Mouse (Mus musculus) lung, postnatal 25 days (tissue): ENCODE results near the gene Ccnd3.
"Not testable (repeated sequence)": the region's sequence is repeated elsewhere in the genome, so short reads cannot be mapped to it uniquely, and the experiment has no call there.

ENCODE experiments used
- DNase-seq: peaks from one replicate; pipeline ENCODE4 v3.0.0; 2022; ENCODE audit warnings: low spot score

Gene Ccnd3

DNA sequence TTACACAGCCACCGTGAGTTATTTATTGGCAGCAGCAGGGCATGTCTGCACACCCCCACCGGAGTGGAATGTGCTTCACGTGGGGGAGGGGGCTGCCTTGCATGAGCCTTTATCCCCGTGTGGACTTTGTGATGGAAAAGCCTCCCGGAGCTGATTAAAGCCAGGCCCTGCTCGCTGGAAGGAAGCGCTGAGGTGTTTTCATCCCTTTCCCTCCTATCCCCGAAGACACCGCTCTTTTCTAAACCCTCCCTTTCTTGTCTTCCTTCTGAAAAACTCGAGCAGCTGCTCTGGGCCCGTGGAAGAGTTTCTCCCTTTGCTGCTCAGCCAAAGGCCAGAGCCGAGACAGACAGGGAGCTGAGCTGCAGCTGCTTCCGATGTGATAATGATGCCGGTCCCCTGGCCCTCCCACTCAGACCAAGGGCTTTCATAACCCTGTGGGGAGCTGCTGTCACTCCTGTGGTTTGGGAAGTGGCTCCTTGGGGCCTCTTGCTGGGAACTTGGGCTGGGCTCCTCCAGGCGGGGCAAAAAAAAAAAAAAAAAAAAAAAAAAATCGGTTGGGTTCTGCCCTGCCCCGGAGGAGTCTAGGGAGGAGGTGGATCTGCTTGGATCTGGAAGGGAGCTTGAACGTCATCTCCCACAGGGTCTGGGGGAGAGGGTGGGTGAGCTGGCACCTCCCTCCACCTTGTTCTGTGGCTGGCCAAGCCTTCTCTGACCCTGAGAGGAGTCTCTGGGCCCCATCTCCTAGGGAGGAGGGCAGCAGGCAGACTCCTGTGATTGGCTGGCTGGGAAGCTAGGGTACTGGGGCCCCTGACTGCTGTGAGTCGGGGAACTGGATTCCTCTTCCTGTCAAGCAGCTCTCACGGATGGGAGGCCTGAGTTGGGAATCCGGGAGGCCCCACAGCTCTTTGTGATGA lies 90.7 kb downstream of the Ccnd3 start:
- DNase-seq = peak; percentile 76

DNA sequence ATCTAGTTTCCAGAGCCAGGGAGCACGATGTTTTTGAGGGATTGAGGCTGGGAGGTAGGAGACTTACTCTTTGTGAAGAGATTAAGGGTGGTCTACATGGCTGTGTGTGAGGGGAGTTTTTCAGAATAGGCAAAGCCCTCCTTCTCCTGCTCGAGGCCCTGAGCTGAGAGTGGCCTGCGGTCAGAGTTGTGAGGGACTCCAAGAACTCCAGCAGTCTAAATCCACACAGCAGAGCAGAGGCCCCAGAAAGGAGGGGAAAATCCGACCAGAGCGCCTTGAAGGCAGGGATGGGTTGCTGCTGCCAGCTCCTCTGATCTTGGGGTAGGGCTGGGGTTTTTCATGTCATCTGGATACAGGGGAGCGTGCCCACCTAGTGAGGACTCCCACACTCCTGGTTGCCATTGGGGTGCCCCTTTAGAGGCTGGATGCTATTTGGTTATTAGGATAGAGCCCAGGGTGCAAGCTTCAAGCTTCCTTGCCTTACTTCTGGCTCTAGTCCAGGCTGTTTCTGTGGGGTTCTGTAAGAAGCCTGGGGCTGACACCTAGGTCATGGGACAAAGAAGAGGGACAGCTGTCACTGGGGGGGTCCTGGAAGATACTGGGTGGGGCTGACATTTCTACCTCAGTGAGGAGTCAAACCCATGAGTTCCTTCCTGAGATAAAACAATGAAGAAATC lies 91.4 kb downstream of the Ccnd3 start:
- no peak for DNase-seq

DNA sequence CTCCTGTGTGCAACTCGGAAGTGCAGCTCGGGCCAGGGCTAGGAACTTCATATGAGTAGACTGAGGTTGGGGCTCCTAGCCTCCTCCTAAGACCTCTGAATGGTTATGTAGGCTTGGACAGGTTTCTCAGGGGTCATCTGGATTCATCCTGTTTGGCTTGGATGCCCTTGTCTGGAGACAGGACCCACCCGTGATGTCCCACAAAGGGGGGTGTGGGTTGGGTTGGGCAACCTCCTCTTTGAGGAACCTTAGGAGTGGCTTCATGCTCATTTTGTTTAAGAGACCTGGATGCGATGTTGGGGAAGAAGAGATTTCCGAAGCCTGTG lies 92.0 kb downstream of the Ccnd3 start:
- no peak for DNase-seq

DNA sequence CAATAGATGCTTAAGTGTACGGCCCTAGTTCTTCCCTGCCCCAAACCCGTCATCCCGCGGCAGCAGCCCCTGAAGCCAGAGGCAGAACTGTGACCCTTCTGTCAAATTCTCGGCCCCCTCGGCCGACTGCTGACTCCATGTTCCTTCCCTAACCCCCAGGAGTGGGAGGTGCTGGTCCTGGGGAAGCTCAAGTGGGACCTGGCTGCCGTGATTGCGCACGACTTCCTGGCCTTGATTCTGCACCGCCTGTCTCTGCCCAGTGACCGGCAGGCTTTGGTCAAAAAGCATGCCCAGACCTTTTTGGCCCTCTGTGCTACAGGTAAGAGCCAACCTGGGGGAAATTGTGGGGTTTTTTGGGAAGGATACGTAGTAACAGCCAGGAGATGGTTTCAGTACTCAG lies 92.4 kb downstream of the Ccnd3 start:
- no peak for DNase-seq

DNA sequence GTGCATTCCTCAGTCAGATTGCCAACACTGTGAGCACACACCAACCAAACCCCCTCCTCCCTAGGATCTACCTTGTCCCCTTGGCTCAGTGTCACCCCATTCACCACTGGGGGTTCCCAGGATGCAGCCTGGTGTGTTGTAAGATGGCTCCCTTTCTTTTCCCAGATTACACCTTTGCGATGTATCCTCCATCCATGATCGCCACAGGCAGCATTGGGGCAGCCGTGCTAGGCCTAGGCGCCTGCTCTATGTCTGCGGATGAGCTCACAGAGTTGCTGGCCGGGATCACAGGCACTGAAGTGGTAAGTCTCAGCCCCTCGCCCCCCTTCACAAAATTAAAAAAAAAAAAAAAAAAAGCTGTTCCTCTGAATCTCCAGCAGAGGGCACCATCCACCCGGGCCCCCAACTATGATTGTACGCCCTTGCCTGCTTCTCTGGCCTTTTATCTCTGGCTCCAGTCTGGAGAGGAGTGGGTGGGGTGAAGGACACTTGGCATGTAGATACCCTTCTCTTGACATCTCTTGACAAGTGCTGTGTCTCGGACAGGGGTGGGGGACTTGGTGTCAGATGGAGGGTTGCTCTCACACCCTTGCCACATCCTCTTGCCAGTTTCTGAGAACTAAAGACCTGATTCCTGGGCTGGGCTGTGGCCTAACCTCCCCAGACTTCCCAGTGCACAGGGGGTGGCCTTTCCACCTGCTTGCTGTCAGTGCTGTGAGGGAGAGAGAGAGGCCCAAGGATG lies 93.2 kb downstream of the Ccnd3 start:
- DNase-seq = no peak

DNA sequence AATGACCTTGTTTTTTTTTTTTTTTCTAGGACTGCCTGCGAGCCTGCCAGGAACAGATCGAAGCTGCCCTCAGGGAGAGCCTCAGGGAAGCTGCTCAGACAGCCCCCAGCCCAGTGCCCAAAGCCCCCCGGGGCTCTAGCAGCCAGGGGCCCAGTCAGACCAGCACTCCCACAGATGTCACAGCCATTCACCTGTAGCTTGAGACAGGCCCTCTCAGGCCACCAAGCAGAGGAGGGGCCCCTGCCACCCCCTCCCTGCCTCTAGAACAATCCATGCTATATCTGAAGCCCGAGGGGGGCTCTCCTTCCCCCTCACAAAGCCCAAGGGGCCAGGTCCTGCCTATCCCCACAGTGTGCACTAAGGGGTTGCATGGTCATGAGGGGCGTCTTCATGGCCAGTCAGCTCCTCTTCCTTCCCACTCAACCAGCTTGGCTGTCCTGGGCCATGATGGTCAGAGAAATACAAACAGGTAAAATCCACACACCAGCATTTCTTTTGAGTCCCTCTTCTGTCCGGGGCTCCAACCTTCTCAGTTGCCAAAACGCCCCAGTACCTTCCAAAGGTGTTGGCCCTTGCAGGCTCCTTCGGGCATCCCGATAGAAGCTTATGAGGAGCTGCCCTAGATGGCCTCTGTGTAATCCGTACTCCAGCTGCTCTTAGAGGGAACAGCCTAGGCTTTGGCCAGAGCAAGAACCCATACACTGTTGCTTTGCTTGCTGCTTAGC lies 93.9 kb downstream of the Ccnd3 start:
- not testable (repeated sequence) for DNase-seq

DNA sequence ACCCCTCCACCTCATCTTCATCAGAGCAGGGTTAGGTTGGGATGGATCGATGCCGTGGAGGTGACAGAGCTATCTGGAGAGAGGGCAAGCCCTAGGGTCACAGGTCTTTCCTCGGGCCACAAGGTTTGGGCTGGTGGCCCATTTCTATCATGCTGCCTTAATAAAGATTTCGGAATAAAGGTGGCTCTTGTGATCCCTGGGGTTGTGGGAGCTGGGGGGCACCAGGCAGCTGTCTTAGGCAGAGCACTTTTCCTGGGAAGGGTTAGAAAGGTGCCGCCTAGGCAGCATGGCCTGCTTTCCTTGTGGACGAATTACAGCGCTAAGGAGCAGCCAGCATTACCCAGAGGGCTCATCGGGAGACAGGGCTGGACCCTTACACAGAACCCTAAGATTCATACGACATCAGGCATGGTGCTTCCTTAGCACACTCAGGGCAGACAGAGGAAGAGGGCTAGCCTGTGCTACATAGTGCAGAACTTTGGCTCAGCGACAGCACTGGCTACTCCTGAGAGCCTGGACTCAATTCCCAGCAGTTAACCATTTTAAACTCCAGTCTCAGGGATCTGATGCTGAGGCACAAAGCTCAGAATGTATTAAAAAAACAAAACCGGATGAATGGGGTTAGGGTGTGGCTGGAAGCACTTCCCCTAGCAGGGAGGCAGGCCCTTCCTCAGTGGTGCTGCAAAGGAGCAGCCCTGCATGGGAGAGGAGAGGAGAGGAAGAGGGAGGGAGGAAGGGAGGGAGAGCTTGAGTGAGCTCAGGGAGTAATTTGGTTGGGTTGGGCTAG lies 94.9 kb downstream of the Ccnd3 start:
- DNase-seq = peak; percentile 60

DNA sequence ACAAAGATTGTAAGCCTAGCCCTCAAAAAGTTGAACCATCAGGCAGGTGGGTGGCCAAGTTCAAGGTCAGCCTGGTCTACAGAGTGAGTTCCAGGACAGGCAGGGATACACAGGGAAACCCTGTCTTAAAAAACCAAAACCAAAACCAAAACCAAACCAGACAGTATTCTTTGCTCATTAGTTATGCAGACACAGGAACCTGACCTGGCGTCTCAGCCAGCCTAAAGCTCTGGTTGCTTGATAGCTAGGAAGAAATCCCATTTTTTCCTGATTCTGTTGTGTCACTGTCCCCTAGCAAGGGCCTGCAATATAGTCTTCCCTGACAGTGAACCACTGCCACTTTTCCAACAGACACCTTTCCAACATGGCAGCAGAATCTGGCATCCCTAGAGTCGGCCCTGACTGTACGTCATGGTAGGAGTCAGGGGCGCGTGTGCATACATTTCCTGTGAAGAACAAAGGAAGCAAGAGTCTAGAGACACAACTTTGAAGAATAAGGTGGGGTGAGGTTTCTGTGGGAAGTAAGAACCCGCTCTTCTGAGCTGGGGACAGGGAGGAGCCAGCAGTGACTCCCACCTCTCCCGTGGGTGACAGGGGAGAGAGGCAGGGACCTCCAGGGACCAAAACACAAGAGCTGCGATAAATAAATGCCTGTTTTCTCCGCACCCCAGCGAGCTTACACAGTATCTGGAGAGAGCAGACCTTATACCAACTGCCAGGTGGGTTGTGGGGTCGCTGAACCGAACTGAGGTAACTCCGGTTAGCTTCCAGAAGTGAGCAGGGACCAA lies 95.9 kb downstream of the Ccnd3 start:
- no peak for DNase-seq

DNA sequence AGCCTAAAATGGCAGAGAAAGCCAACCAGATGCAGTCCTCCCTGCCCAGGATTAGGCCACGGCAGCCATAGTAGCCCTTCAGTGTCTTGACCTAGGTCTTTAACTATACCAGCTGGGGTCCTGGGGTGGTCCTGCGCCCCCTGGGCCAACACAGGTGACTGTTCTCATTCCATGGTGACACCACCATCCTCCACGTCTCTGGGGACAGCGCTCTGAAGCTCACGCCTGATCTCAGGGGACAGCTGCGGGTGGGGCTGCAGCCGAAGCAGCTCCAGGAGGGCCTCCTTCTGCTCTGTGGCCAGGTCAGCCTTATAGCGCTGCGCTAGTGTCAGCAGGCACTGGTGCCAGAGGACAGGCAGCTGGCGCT lies 96.5 kb downstream of the Ccnd3 start:
- DNase-seq = no peak

DNA sequence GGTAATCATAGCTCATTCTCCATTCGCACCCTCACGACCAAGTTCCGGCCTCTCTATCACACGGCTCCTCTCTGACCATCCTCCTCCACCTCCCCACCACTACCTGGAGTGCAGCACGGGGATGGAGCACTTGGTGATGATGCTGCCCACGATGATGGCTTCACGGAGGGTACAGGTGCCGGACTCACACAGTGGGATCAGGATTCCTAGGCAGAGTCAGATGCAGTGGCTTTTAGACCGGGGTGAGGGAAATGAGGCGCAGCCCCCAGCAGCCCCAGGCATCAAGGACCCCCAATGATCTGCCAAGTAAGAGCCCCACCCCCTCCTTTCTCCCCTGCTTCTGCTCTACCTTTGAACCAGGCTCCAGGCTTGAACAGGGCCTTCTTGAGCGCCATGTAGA lies 97.4 kb downstream of the Ccnd3 start:
- DNase-seq = no peak

DNA sequence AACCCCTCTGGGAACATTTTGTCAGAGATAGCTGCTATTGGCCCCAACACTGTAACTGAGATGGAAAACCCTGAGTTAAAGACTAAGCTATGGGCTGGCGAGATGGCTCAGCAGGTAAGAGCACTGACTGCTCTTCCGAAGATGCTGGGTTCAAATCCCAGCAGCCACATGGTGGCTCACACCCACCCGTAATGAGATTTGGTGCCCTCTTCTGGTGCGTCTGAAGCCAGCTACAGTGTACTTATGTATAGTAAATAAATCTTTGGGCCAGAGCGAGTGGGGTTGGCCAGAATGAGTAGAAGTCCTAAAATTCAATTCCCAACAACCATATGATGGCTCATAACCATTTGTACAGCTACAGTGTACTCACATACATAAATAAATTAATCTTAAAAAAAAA lies 101.4 kb downstream of the Ccnd3 start:
- DNase-seq = no peak

DNA sequence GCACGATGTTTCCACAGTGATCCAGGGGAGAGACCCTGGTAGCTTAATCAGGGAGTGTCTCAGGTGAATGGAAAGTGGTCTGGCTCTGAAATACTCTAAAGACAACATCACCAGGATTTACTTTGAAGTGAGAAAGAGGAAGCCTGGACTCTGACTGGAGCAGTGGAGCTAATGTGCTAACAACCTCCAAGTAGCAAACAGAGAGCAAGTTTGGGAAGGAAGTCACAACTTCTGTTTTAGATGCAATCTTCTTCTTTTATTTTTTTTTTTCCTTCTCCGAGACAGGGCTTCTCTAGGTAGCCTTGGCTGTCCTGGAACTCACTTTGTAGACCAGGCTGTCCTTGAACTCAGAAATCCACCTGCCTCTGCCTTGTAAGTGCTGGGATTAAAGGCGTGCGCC lies 104.3 kb downstream of the Ccnd3 start:
- DNase-seq = no peak

DNA sequence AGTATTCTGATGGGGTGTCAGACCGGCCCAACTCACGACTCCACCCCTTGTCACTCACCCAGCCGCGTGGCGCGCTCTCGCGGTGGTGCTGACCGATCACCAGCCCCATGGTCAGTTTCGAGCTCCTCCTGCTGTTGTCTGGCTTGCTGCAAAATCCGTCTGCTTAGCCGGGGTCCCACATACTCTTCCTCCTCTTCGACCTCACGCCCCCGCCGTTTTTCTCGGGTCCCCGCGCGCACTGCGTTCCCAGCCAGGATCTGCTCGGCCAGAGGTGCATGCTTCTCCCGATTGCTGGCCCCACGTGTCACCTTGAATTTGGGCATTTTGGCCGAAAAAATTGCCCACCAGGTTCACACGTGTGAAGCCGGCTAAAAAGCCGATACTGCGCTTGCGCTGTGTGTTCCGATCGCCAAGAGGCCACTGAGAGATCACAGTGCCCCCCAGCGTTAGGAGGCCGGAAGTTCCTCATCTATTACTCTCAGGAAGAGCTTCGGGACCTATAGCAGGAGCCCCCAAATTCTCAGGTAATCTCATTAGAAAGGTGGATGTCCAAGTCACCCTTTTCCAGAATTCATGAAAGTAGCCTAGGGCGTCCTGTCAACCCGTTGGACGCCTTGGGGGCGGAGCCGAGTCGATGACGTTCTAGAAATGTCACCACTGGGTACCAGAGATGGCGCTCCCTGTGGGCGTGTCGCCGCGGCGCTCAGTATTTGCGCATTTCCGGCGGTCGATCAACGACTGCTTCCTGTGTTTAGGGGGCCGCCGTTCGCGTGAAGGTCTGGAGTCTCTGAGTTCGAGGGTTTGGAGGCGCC lies 106.2 kb downstream of the Ccnd3 start, which contains the start of the genes Bysl, Med20 and Gm20517:
Bysl (minus strand) TSS at position 644 of the 812 bp plus-strand sequence.
Med20 (plus strand) TSS at position 734 of the 812 bp plus-strand sequence.
Gm20517 (plus strand) TSS at position 741 of the 812 bp plus-strand sequence.
- DNase-seq = peak; percentile 96

DNA sequence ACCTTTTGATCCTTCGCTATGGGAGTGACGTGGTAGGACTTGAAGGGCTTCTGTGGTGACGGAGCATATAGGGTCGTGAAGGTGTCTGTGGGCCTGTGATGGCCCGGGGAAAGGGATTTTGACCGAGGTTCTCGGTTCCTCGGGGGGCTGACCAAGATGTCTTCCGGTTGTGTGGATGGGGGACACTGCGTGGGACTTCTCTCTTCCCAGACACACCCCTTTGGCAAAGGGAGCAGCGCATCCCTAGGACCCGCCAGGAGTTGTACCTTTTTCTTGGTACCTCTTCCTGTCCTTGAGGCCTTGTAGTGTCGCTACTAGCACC lies 106.8 kb downstream of the Ccnd3 start:
- DNase-seq = no peak

DNA sequence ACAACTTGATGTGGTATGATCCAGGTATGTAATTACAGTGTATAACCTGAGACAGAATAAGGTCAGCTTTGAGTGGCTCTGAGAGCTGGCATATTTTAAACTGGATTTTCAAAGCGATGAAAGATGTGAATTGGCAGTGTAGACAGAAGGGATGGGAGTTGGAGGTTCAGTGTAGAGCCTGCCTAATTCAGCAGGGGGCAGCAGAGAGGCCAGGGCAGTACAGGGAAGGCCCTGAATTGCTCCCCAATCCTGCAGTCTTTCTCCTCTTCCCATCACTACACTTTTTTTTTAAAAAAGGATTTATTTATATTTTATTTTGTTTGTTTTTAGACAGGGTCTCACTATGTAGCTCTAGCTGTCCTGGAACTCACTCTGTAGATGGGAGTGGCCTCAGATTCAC lies 109.2 kb downstream of the Ccnd3 start:
- peak; percentile 46 for DNase-seq

DNA sequence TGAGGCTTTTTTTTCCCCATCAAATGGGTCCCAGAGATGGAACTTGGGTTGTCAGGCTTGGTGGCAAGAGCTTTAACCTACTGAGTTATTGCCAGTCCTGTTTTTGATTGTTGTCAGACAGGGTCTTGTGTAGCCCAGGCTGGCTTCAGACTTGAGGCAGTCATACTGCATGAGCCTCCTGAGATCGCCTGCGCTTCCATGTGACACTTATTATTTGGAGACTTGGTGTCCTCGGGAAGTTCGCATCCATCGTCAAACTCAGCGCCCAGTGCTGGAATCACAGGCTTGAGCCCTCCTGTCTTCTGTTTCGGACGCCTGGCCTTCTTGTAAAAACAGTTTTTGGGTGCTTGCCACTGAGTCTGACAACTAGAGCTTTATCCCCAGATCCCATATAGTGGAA lies 111.3 kb downstream of the Ccnd3 start:
- DNase-seq = no peak

DNA sequence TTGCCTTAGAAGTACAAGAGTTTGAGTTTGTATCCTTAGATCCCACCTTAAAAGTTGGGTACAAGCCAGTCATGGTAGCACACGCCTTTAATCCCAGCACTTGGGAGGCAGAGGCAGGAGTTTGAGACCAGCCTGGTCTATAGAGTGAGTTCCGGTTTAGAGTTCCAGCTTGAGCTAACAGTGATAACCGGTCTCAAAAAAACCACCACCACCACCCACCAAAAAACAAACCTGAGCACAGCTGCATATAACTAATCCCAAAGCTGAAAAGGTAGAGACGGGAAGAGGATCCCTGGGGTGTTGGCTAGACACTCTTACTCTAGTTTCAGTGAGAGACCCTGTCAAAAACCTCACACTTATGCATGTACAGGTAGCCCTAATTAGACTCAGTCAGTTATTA lies 111.8 kb downstream of the Ccnd3 start:
- DNase-seq = no peak

DNA sequence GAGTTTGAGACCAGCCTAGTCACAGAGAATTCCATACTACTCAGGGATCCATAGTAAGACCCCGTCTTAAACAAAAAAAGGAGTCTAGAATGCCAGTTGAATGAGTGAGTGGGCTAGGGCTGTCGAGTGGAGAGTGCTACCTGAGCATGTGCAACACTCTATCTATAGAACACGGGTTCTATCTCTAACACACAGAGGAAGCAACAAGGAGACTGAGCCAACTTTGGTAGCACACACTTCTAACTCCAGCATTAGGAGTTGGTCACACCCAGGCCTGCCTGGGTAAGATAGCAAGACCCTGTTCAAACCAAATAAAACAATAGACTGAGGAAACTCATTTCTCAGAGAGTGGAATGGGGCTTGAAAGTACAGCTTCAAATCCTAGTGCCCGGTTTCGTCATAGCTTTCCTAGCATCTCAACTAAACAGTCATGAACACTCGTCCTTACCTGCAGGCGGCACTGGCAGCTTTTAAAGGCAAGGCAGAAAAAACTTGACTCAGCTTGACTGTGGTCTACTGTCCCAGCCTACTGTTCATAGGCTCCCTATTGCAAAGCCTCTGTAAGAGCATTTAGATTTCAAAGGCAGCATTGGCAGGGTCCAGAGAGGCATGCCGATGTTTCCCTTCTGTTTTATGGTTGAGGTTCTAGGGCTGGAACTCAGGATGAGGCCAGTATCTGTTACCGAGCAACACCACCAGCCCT lies 112.9 kb downstream of the Ccnd3 start:
- no peak for DNase-seq
